Mouse (Mus musculus) central nervous system, embryonic 11.5 days (tissue): ENCODE data around the gene Dync2li1. TPM values are rescaled to one million over a fixed set of nuclear protein-coding genes. Genes with fewer than 3 reads are reported as not detected.

Experiments used
- polyA plus RNA-seq: library from polyadenylated mRNA; depleted of rRNA; stranded (reverse); fragments of >200 nt; gene quantifications from 2 replicates; pipeline ENCODE4 v1.2.3, GENCODE M21; 2012; rRNA removed

The Dync2li1 gene
- 24.6 and 30.9 TPM in 2 replicates for polyA plus RNA-seq

GRCm38 (mm10) chr17:84626276-84626856 is at the start of gene Dync2li1:
Gene Dync2li1 (plus strand): TSS chr17:84626496.

GRCm38 (mm10) chr17:84675951-84676366 is 49.7 kb downstream of the Dync2li1 start, which contains the start of gene Abcg8:
Gene Abcg8 (plus strand): TSS chr17:84676302.

GRCm38 (mm10) chr17:84682734-84683717 is 56.7 kb downstream of the Dync2li1 start, which contains the start of gene Abcg5:
Gene Abcg5 (minus strand): TSS chr17:84683011.

Other genes starting within 250 kb of the Dync2li1 start
- gene Thada, start 160.3 kb upstream of the Dync2li1 start, polyA plus RNA-seq = 6.8 and 7.8 TPM in 2 replicates
- 4.1 and 8.4 TPM in 2 replicates for gene Plekhh2, start 114.6 kb upstream of the Dync2li1 start, polyA plus RNA-seq
- 0.36 and 0.39 TPM in 2 replicates for gene Abcg8, start 49.8 kb downstream of the Dync2li1 start, polyA plus RNA-seq
- gene Abcg5, start 56.5 kb downstream of the Dync2li1 start, polyA plus RNA-seq = 1.8 and 1.9 TPM in 2 replicates
- gene Lrpprc, start 164.3 kb downstream of the Dync2li1 start, polyA plus RNA-seq = 28.5 and 31.8 TPM in 2 replicates